Mouse (Mus musculus) limb, embryonic 12.5 days (tissue): ENCODE measurements around the gene Gm49366. TPM values are rescaled to one million over a fixed set of nuclear protein-coding genes. Genes with fewer than 3 reads are reported as not detected.
"Not testable (repeated sequence)": the region's sequence is repeated elsewhere in the genome, so short reads cannot be mapped to it uniquely, and the experiment has no call there.

Source experiments
- ATAC-seq: fragments of 200-750 bp; cut with Nextera tagmentation; 2 replicates; pipeline ENCODE4 v1.8.0; 2017; ENCODE audit warnings: low read depth, moderate TSS enrichment; ENCODE audit not compliant: insufficient number of reproducible peaks, insufficient read depth, low FRiP score, low TSS enrichment
- H3K27ac ChIP-seq: fragments of 300-500 bp; sonication (generic); 2 replicates; pipeline ENCODE4 v1.5.1; 2016; ENCODE audit warnings: mild to moderate bottlenecking, moderate library complexity
- H3K27me3 ChIP-seq: fragments of 300-500 bp; sonication (generic); 2 replicates; pipeline ENCODE4 v1.6.1; 2016; ENCODE audit warnings: mild to moderate bottlenecking, moderate library complexity
- H3K36me3 ChIP-seq: fragments of 300-500 bp; sonication (generic); 2 replicates; pipeline ENCODE4 v1.6.1; 2016; ENCODE audit warnings: mild to moderate bottlenecking, moderate library complexity
- H3K4me1 ChIP-seq: fragments of 300-500 bp; sonication (generic); replicated peaks from 2 replicates; pipeline ENCODE4 v1.6.1; 2016
- H3K4me2 ChIP-seq: fragments of 300-500 bp; sonication (generic); 2 replicates; pipeline ENCODE4 v1.6.1; 2016; ENCODE audit warnings: mild to moderate bottlenecking, moderate library complexity
- H3K4me3 ChIP-seq: fragments of 300-500 bp; sonication (generic); replicated peaks from 2 replicates; pipeline ENCODE4 v1.5.1; 2016; ENCODE audit warnings: mild to moderate bottlenecking
- H3K9ac ChIP-seq: fragments of 300-500 bp; sonication (generic); replicated peaks from 2 replicates; pipeline ENCODE4 v1.6.1; 2016; ENCODE audit warnings: mild to moderate bottlenecking, moderate library complexity
- H3K9me3 ChIP-seq: fragments of 300-500 bp; sonication (generic); 2 replicates; pipeline ENCODE4 v1.6.1; 2016; ENCODE audit warnings: mild to moderate bottlenecking, moderate library complexity
- WGBS: fragments of 180-500 bp; shearing (Covaris S2); methylation state at CpG from one replicate; pipeline ENCODE4 v1.1.7; 2016; 5-methylcytosine and 5-hydroxymethylcytosine counted together
- polyA plus RNA-seq: library from polyadenylated mRNA; unstranded; fragments of >200 nt; fragmentation: Nextera tagmentation; extraction: Ambion mirVana; gene quantifications from 2 replicates; pipeline ENCODE4 v1.2.1, GENCODE M21; 2016

Gene Gm49366
- polyA plus RNA-seq, 1 experiment from 2014 or later = not detected

DNA sequence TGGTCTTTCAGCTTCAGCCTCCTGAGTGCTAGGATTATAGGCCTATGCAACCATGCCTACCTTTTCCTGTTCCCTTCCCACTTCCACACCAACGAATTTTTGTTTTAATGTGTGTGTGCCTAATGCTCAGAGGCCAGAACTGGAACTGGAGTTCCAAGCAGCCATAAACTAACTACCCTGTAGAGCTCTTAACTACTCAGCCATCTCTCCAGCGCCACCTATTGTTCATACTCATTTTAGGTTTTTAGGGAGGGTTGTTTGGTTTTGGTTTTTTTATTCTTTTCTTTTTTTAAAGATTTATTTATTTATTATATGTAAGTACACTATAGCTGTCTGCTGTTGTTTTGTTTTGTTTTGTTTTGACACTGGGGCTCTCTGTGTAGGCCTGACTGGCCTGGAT is 22.2 kb downstream of the Gm49366 start:
- H3K4me1 ChIP-seq = no peaks in the 10 kb centered on the region
- ATAC-seq = no peak
- no peak overlapping the region for H3K4me2 ChIP-seq
- no peaks in the 10 kb centered on the region for H3K9me3 ChIP-seq
- no peak overlapping the region for H3K4me3 ChIP-seq
- no peak overlapping the region for H3K9ac ChIP-seq
- H3K27me3 ChIP-seq = peaks cover 3% of the 10 kb centered on the region; the same call in 1 of the 2 replicates
- H3K36me3 ChIP-seq = no peaks in the 10 kb centered on the region
- WGBS = 27% methylated on average over 2 of the region's 2 CpGs
- H3K27ac ChIP-seq = no peak overlapping the region

DNA sequence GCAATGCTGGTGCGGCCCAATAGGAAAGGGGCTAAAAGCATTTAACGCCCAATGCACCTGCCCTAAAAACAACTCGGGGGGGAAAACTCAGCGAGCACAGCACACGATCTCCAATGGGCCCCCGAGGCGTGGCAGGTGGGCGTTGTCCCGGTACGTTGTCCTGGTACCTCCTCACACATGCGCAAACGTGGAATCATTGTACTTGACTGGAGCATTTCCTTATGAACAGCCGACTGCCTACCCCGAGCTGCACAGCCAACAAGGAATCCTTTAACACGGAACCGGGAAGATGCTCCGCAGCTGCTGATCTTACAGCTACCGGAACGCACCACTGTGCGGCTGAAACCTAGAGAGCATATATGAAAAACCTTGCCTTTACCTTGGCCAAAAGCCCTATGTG is 23.6 kb downstream of the Gm49366 start:
- Histone ChIP-seq H3K36me3 (no peaks in the 10 kb centered on the region), H3K9ac (no peak overlapping the region), H3K27me3 (peaks cover 13% of the 10 kb centered on the region; the same call in 1 of the 2 replicates), H3K27ac (no peak overlapping the region), H3K4me2 (no peak overlapping the region), H3K4me1 (no peaks in the 10 kb centered on the region), H3K9me3 (no peaks in the 10 kb centered on the region), H3K4me3 (no peak overlapping the region)
- WGBS = 93% methylated on average over 20 of the region's 20 CpGs
- ATAC-seq = no peak

DNA sequence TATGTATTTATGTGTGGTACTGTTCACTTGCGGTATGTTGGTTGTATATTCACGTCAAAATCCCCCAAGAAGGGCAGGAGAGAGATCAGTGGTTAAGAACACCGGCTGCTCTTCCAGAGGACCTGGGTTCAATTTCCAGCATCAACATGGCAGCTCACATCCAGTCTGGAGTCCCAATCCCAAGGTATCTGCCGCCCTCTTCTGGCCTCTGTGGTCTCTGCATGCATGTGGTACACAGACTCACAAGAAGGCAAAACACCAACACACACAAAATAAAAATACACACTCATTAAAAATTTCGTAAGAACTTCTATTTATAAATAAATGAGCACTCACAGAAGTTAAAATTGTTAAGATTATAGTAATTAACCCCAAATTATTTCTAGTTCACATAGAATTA is 24.5 kb downstream of the Gm49366 start:
- Histone ChIP-seq H3K4me2 (no peak overlapping the region), H3K4me1 (no peaks in the 10 kb centered on the region), H3K9me3 (no peaks in the 10 kb centered on the region), H3K27ac (no peak overlapping the region), H3K9ac (no peak overlapping the region), H3K4me3 (no peak overlapping the region), H3K27me3 (peaks cover 21% of the 10 kb centered on the region), H3K36me3 (no peaks in the 10 kb centered on the region)
- 68% methylated on average over 5 of the region's 5 CpGs for WGBS
- ATAC-seq = no peak

DNA sequence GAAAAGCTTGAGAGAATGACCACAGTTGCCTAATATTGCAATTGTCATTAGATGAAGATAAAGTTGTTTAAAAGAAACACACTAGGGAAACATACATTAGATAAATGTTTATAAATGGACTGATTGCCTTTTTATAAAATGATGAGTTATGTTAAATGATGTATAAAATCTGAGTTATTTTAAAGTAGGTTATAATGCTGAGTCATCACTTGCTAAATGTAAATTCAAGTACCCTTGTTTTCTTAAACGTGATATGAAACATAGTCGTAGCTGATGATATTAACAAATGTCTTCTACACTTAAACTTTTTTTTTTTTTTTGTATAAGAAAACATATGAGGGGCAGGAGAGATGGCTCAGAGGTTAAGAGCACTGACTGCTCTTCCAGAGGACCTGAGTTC is 25.1 kb downstream of the Gm49366 start:
- WGBS = 79% methylated on average over 2 of the region's 2 CpGs
- Histone ChIP-seq H3K4me1 (no peaks in the 10 kb centered on the region), H3K27me3 (peaks cover 27% of the 10 kb centered on the region), H3K9me3 (no peaks in the 10 kb centered on the region), H3K9ac (no peak overlapping the region), H3K4me3 (no peak overlapping the region), H3K36me3 (no peaks in the 10 kb centered on the region), H3K27ac (no peak overlapping the region), H3K4me2 (no peak overlapping the region)
- no peak for ATAC-seq

DNA sequence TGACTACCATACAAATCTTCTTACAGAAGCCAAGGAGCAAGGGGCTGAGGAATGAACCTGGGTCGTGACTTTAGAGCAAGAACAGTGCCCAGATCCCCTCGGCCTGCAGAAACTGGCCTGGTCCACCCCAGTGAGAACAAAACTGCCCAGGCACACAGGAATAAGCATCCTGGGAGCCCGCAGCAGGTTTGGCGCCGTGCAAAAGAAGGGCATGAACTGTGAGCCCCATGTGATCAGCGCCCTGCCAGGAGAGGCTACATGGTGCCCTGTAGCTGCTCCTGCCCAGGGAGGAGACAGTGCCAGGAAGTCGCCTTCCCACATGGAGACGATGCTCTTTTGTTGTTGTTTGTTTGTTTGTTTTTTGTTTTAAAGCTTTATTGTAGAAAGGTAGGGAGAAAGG is 25.9 kb downstream of the Gm49366 start:
- H3K9me3 ChIP-seq = no peaks in the 10 kb centered on the region
- no peak overlapping the region for H3K4me2 ChIP-seq
- no peaks in the 10 kb centered on the region for H3K4me1 ChIP-seq
- 70% methylated on average over 8 of the region's 8 CpGs for WGBS
- no peak overlapping the region for H3K27ac ChIP-seq
- H3K9ac ChIP-seq = no peak overlapping the region
- H3K36me3 ChIP-seq = no peaks in the 10 kb centered on the region
- peaks cover 35% of the 10 kb centered on the region for H3K27me3 ChIP-seq
- H3K4me3 ChIP-seq = no peak overlapping the region
- ATAC-seq = no peak

DNA sequence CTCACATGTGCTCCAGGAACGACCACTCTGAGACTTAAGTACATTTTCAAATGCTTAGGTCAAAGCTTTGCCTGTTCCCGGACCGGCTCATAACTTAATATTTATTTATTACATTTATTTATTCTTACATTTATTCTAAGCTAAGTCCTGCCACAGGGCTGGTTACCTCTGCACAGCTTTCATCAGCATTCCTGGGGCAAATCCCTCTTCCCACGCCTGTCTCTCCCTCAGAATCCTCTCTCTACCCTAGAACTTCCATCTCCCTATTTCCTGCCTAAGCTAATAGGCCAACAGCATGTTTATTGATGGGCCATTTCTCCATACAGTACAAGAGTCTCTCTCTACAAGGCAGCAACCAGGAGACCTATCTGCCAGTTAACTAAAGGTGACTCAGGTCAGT is 29.0 kb downstream of the Gm49366 start:
- Histone ChIP-seq H3K36me3 (no peaks in the 10 kb centered on the region), H3K27ac (no peak overlapping the region), H3K4me2 (no peak overlapping the region), H3K4me1 (no peaks in the 10 kb centered on the region), H3K4me3 (no peak overlapping the region), H3K27me3 (peaks cover 53% of the 10 kb centered on the region), H3K9ac (no peak overlapping the region), H3K9me3 (no peaks in the 10 kb centered on the region)
- no peak for ATAC-seq
- 78% methylated on average over 4 of the region's 4 CpGs for WGBS

DNA sequence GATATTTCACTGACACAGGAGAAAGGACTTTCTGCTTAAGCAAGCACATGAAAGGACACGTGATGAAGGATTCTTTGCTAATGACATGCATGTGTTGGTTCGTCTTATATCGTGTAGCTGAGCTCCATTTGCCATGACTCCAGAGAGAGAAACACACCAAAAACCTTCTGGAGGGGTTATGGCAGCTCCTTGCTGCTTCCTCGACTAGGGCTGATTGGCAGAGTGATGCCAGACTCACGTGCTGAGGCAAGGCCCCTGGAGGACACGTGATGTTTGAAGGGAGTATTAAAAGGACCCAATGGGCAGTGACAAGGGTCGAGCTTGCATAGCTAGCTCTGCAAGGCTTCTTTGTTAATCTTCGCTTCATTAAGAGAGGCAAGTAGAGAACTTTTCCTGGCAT is 29.6 kb downstream of the Gm49366 start:
- no peak overlapping the region for H3K4me3 ChIP-seq
- H3K9ac ChIP-seq = no peak overlapping the region
- no peak overlapping the region for H3K27ac ChIP-seq
- no peak for ATAC-seq
- H3K27me3 ChIP-seq = peaks cover 53% of the 10 kb centered on the region
- WGBS = 65% methylated on average over 8 of the region's 8 CpGs
- no peaks in the 10 kb centered on the region for H3K36me3 ChIP-seq
- H3K4me2 ChIP-seq = no peak overlapping the region
- no peaks in the 10 kb centered on the region for H3K4me1 ChIP-seq
- no peaks in the 10 kb centered on the region for H3K9me3 ChIP-seq

DNA sequence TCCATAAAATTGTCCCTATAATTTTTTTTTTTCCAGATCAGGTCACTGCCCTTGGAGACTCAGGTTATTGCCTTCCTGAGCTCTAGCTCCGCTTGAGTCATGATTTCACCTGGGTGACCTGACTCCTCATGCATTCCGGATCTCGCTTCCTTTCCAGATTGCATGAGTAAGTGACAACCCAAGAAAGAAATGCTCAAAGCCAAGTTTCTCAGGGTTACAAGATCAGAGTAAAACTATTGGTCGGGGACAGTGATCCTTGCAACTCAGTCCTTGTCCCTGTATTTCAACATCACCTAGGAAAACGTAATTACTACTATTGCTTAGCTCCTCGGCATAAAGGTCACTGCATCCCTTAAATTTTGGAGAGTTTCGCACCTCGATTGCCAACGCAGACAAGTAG is 30.3 kb downstream of the Gm49366 start, which contains the start of gene Acot5:
Gene Acot5, plus strand, starts transcription at position 340 of the 400 bp plus-strand sequence.
- H3K9ac ChIP-seq = peak within 1 kb of the TSS; percentile 44; the same call in 1 of the 2 replicates
- no peak for ATAC-seq
- no peaks in the 10 kb centered on the region for H3K4me1 ChIP-seq
- no peaks in the 10 kb centered on the region for H3K9me3 ChIP-seq
- no peak within 1 kb of the TSS for H3K27ac ChIP-seq
- 45% methylated on average over 9 of the region's 9 CpGs for WGBS
- H3K36me3 ChIP-seq = no peaks in the 10 kb centered on the region
- H3K4me3 ChIP-seq = peak within 1 kb of the TSS; percentile 43
- peak within 1 kb of the TSS; percentile 66 for H3K4me2 ChIP-seq
- H3K27me3 ChIP-seq = peaks cover 53% of the 10 kb centered on the region

DNA sequence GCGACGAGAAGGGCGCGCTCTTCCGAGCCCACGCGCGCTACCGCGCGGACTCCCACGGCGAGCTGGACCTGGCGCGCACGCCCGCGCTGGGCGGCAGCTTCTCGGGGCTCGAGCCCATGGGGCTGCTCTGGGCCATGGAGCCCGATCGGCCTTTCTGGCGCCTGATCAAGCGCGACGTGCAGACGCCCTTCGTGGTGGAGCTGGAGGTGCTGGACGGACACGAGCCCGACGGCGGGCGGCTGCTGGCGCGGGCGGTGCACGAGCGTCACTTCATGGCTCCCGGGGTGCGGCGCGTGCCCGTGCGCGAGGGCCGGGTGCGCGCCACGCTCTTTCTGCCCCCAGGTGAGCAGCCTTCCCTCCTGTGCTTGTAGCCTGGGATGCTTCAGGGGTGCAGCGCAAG is 30.8 kb downstream of the Gm49366 start:
- H3K4me3 ChIP-seq = peak overlapping the region; percentile 43
- peak overlapping the region; percentile 66 for H3K4me2 ChIP-seq
- H3K9me3 ChIP-seq, H3K4me1 ChIP-seq, H3K36me3 ChIP-seq, ATAC-seq, H3K27ac ChIP-seq: not testable (repeated sequence)
- peaks cover 53% of the 10 kb centered on the region for H3K27me3 ChIP-seq
- H3K9ac ChIP-seq = peak overlapping the region; percentile 44; the same call in 1 of the 2 replicates
- WGBS = under 1% methylated on average over 43 of the region's 52 CpGs

DNA sequence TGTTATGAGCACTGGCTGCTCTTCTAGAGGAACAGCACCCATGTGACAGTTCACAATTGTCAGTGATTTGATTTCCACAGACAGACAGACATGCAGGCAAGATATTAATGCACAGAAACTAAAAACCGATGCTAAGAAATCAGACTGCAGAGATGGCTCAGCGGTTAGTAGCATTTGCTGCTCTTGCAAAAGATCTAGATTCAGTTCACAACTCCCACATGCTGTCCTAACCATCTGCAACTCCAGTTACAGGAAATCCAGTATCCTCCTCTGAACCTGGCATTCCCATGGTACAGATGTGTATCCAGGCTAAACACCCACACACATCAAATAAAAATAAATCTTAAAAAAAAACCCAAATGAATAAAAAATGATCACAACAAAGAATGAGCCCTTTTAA is 33.0 kb downstream of the Gm49366 start:
- H3K27ac ChIP-seq = no peak overlapping the region
- H3K4me2 ChIP-seq = no peak overlapping the region
- no peak for ATAC-seq
- peaks cover 47% of the 10 kb centered on the region for H3K27me3 ChIP-seq
- no peaks in the 10 kb centered on the region for H3K4me1 ChIP-seq
- H3K9ac ChIP-seq = no peak overlapping the region
- H3K9me3 ChIP-seq = no peaks in the 10 kb centered on the region
- H3K4me3 ChIP-seq = no peak overlapping the region
- 91% methylated on average over 2 of the region's 2 CpGs for WGBS
- no peaks in the 10 kb centered on the region for H3K36me3 ChIP-seq

DNA sequence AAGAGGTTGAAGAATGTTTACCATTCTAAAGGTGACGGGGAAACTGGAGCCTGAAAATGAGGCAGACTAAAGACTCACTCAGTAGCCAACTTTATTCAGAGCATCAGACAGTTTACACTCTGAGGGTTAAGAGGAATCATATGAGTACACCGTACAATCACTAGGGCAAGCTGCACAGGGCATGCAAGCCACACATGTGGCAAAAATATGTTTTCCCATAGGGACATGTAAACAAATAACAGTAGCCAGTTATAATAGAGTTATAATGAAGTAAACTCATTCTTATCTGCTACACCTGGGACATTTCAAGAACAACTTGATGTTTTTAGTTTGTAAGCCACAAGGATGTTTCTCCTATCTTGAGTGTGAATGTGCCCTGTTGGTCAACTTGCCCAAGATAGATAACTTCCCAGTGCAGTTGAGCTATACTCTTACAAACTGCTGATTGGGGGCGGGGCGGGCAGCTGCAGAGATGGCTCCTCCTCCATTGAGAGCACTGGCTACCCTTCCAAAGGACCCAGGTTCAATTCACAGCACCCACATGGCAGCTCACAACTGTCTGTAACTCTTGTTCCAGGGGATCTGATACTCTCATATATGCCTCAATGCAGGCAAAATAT is 38.7 kb downstream of the Gm49366 start:
- no peak overlapping the region for H3K4me3 ChIP-seq
- H3K4me2 ChIP-seq = no peak overlapping the region
- no peaks in the 10 kb centered on the region for H3K27me3 ChIP-seq
- no peaks in the 10 kb centered on the region for H3K4me1 ChIP-seq
- H3K9me3 ChIP-seq = no peaks in the 10 kb centered on the region
- 84% methylated on average over 4 of the region's 4 CpGs for WGBS
- ATAC-seq = no peak
- no peak overlapping the region for H3K9ac ChIP-seq
- no peak overlapping the region for H3K27ac ChIP-seq
- H3K36me3 ChIP-seq = no peaks in the 10 kb centered on the region

DNA sequence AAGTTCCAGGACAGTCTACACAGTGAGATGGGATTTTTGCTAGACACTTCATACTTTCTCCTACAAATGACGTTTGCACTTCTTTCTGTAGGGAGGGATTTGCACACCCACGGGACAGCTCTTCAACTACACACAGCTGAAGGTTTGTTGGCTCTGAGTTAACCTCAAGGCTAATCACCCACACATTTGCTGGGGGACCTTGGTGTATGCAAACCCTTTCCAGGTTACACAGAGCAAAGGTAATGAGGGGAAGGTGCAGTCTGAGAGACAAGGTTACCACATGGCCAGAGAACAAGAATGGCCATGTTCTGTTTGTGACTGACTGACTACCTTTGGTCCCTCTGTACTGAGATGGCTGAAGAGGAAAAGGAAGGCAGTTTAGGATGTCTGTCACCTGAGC is 45.1 kb downstream of the Gm49366 start:
- no peak overlapping the region for H3K9ac ChIP-seq
- no peaks in the 10 kb centered on the region for H3K36me3 ChIP-seq
- no peaks in the 10 kb centered on the region for H3K4me1 ChIP-seq
- H3K9me3 ChIP-seq = no peaks in the 10 kb centered on the region
- no peaks in the 10 kb centered on the region for H3K27me3 ChIP-seq
- no peak for ATAC-seq
- no peak overlapping the region for H3K4me2 ChIP-seq
- H3K27ac ChIP-seq = no peak overlapping the region
- 84% methylated on average over 2 of the region's 2 CpGs for WGBS
- no peak overlapping the region for H3K4me3 ChIP-seq
